Mouse (Mus musculus) midbrain, embryonic 11.5 days (tissue): ENCODE results near the gene Fbp2. TPM values are rescaled to one million over a fixed set of nuclear protein-coding genes. Genes with fewer than 3 reads are reported as not detected.
"Not testable (repeated sequence)": the region's sequence is repeated elsewhere in the genome, so short reads cannot be mapped to it uniquely, and the experiment has no call there.

ENCODE experiments used
- ATAC-seq: fragments of 200-750 bp; cut with Nextera tagmentation; 2 replicates; pipeline ENCODE4 v1.8.0; 2017; ENCODE audit warnings: moderate TSS enrichment, moderate library complexity; ENCODE audit not compliant: low FRiP score
- DNase-seq: peaks from one replicate; pipeline ENCODE4 v3.0.0; 2015; ENCODE audit warnings: low spot score; ENCODE audit errors: missing footprints
- H3K27ac ChIP-seq: fragments of 300-500 bp; sonication (generic); 2 replicates; pipeline ENCODE4 v1.5.1; 2014; ENCODE audit warnings: low read depth, low read length
- H3K27me3 ChIP-seq: fragments of 300-500 bp; sonication (generic); 2 replicates; pipeline ENCODE4 v1.6.1; 2014; ENCODE audit warnings: mild to moderate bottlenecking, low read length, moderate library complexity, mixed read lengths; ENCODE audit not compliant: control insufficient read depth, insufficient read depth
- H3K36me3 ChIP-seq: fragments of 300-500 bp; sonication (generic); 2 replicates; pipeline ENCODE4 v1.6.1; 2014; ENCODE audit warnings: mild to moderate bottlenecking, low read length, moderate library complexity, mixed read lengths; ENCODE audit not compliant: control insufficient read depth, insufficient read depth
- H3K4me1 ChIP-seq: fragments of 300-500 bp; sonication (generic); 2 replicates; pipeline ENCODE4 v1.6.1; 2014; ENCODE audit warnings: low read length; ENCODE audit not compliant: control insufficient read depth, insufficient read depth
- H3K4me2 ChIP-seq: fragments of 300-500 bp; sonication (generic); 2 replicates; pipeline ENCODE4 v1.6.1; 2014; ENCODE audit warnings: mild to moderate bottlenecking, moderate library complexity
- H3K4me3 ChIP-seq: fragments of 300-500 bp; sonication (generic); 2 replicates; pipeline ENCODE4 v1.5.1; 2014; ENCODE audit warnings: low read depth, low read length
- H3K9ac ChIP-seq: fragments of 300-500 bp; sonication (generic); 2 replicates; pipeline ENCODE4 v1.6.1; 2014; ENCODE audit warnings: low read length
- H3K9me3 ChIP-seq: fragments of 300-500 bp; sonication (generic); 2 replicates; pipeline ENCODE4 v1.6.1; 2016; ENCODE audit warnings: low read length; ENCODE audit not compliant: control insufficient read depth
- WGBS: fragments of 180-500 bp; shearing (Covaris S2); extraction: QIAGEN DNeasy Blood & Tissue Kit; methylation state at CpG from one replicate; pipeline ENCODE4 v1.1.7; 2014; 5-methylcytosine and 5-hydroxymethylcytosine counted together
- polyA plus RNA-seq: library from polyadenylated mRNA; unstranded; fragments of >200 nt; fragmentation: Nextera tagmentation; extraction: Ambion mirVana; gene quantifications from 2 replicates; pipeline ENCODE4 v1.2.1, GENCODE M21; 2014

Gene Fbp2
- polyA plus RNA-seq, 1 experiment from 2014 or later: 0.12 TPM

DNA sequence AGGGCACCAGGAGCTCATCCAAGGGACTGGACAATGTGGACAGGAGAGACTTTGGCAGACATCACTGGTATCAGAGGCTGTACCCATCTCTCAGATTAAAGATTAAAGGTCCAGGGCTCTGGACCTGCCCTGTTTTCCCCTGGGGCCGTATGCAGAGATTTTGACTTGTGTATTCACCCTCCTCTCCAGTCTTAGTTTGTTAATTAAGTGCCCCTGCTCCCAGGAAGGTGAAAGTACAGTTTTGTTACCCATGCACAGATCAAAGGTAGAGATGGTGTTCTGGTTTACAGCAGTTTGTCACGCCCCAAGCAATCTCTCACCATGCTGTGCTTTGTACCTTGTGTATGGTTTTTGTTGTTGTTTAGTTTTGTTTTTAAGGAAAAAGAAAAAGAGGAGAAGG, 12.4 kb upstream of the Fbp2 start:
- 89% methylated on average over 2 of the region's 2 CpGs for WGBS
- Histone ChIP-seq H3K36me3 (no peaks in the 10 kb centered on the region), H3K9ac (no peak overlapping the region), H3K27me3 (no peaks in the 10 kb centered on the region), H3K4me3 (no peak overlapping the region), H3K27ac (no peak overlapping the region), H3K9me3 (no peaks in the 10 kb centered on the region), H3K4me2 (no peak overlapping the region), H3K4me1 (no peaks in the 10 kb centered on the region)
- ATAC-seq (no peak), DNase-seq (no peak)

GRCm38 (mm10) chr13:62866817-62867216, 8.6 kb upstream of the Fbp2 start:
- H3K9ac ChIP-seq: no peak overlapping the region
- no peak overlapping the region for H3K4me3 ChIP-seq
- no peaks in the 10 kb centered on the region for H3K27me3 ChIP-seq
- ATAC-seq (no peak), DNase-seq (peak; percentile 41)
- H3K4me2 ChIP-seq: no peak overlapping the region
- H3K36me3 ChIP-seq: no peaks in the 10 kb centered on the region
- no peaks in the 10 kb centered on the region for H3K4me1 ChIP-seq
- no peak overlapping the region for H3K27ac ChIP-seq
- no peaks in the 10 kb centered on the region for H3K9me3 ChIP-seq
- 88% methylated on average over 4 of the region's 4 CpGs for WGBS

- Histone ChIP-seq H3K4me1 (no peaks in the 10 kb centered on the region), H3K9me3 (no peaks in the 10 kb centered on the region), H3K36me3 (no peaks in the 10 kb centered on the region), H3K27me3 (no peaks in the 10 kb centered on the region), H3K4me3 (no peak overlapping the region), H3K4me2 (no peak overlapping the region), H3K9ac (no peak overlapping the region), H3K27ac (no peak overlapping the region)
- ATAC-seq (no peak), DNase-seq (peak; percentile 76)
- 78% methylated on average over 11 of the region's 11 CpGs for WGBS
Measured at GRCm38 (mm10) chr13:62865651-62866315, 7.6 kb upstream of the Fbp2 start.

- Histone ChIP-seq H3K27ac (no peak overlapping the region), H3K4me2 (no peak overlapping the region), H3K9me3 (no peaks in the 10 kb centered on the region), H3K4me3 (no peak overlapping the region), H3K27me3 (no peaks in the 10 kb centered on the region), H3K9ac (no peak overlapping the region), H3K36me3 (no peaks in the 10 kb centered on the region), H3K4me1 (no peaks in the 10 kb centered on the region)
- WGBS: 79% methylated on average over 6 of the region's 6 CpGs
- ATAC-seq: no peak
- DNase-seq: peak; percentile 69
Measured at GRCm38 (mm10) chr13:62863771-62864170, 5.5 kb upstream of the Fbp2 start.

DNA sequence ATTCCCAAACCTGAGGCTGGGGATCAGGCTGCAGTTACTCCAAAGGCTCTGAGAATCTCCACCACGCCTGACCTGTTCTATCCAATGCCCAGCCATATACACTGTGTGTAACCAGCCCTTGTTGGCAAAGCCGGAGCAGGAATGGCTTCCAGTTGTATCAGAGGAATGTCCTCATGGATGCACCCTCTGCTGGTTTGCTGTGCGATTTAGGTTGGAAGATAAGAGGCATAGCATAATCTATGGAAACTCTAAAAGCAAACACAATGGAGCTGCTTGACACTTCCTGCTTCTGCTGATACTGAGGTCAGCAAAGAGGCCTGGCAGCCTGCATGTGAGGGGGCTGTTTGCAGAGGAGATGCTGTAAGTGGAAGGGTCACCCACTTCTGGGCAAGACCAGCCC, 4.7 kb upstream of the Fbp2 start:
- no peaks in the 10 kb centered on the region for H3K9me3 ChIP-seq
- no peak overlapping the region for H3K9ac ChIP-seq
- H3K36me3 ChIP-seq: no peaks in the 10 kb centered on the region
- no peak overlapping the region for H3K4me2 ChIP-seq
- no peaks in the 10 kb centered on the region for H3K4me1 ChIP-seq
- no peaks in the 10 kb centered on the region for H3K27me3 ChIP-seq
- WGBS: 79% methylated on average over 3 of the region's 3 CpGs
- H3K27ac ChIP-seq: no peak overlapping the region
- no peak overlapping the region for H3K4me3 ChIP-seq
- DNase-seq: peak; percentile 57
- ATAC-seq: no peak

GRCm38 (mm10) chr13:62860068-62860467, 1.8 kb upstream of the Fbp2 start:
- H3K4me1 ChIP-seq: no peaks in the 10 kb centered on the region
- 90% methylated on average over 4 of the region's 4 CpGs for WGBS
- H3K9me3 ChIP-seq: no peaks in the 10 kb centered on the region
- H3K27me3 ChIP-seq: no peaks in the 10 kb centered on the region
- H3K4me2 ChIP-seq: no peak overlapping the region
- no peak overlapping the region for H3K4me3 ChIP-seq
- DNase-seq (no peak), ATAC-seq (no peak)
- no peak overlapping the region for H3K9ac ChIP-seq
- no peaks in the 10 kb centered on the region for H3K36me3 ChIP-seq
- H3K27ac ChIP-seq: no peak overlapping the region

GRCm38 (mm10) chr13:62859251-62859650, 1.0 kb upstream of the Fbp2 start:
- H3K9ac ChIP-seq, H3K4me1 ChIP-seq, H3K4me2 ChIP-seq, H3K4me3 ChIP-seq, ATAC-seq, H3K27ac ChIP-seq, H3K36me3 ChIP-seq, H3K27me3 ChIP-seq, H3K9me3 ChIP-seq: not testable (repeated sequence)
- 93% methylated on average over 10 of the region's 10 CpGs for WGBS
- DNase-seq: peak; percentile 14

GRCm38 (mm10) chr13:62856850-62857249, 1.4 kb downstream of the Fbp2 start:
- Histone ChIP-seq H3K27ac (no peak overlapping the region), H3K27me3 (no peaks in the 10 kb centered on the region), H3K9ac (no peak overlapping the region), H3K4me1 (no peaks in the 10 kb centered on the region), H3K9me3 (no peaks in the 10 kb centered on the region), H3K36me3 (no peaks in the 10 kb centered on the region), H3K4me2 (no peak overlapping the region), H3K4me3 (no peak overlapping the region)
- peak; percentile 57 for DNase-seq
- peak; percentile 11; the same call in 1 of the 2 replicates for ATAC-seq
- WGBS: 91% methylated on average over 14 of the region's 14 CpGs

DNA sequence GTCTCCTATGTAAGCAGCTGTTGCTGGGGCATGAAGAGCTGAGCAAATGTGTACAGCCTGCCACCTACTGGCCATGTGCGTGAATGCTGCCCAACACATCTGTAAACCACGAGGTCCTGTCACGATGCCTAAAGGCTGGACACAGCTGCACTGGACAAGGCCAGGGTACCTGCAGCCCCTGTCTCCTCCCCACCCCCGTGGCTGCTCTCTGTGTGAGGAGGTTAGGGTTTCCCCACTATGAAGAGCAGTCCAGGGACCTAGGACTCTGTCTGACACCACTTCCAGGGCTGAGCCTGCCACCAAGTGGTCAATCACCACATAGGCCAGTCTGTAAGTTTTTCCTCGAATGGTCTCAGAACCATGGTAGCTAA, 1.9 kb downstream of the Fbp2 start:
- ATAC-seq: peak; percentile 93
- DNase-seq: peak; percentile 97
- Histone ChIP-seq H3K9me3 (no peaks in the 10 kb centered on the region), H3K4me3 (peak overlapping the region; percentile 21), H3K4me1 (no peaks in the 10 kb centered on the region), H3K9ac (peak overlapping the region; percentile 36; the same call in 1 of the 2 replicates), H3K36me3 (no peaks in the 10 kb centered on the region), H3K27ac (no peak overlapping the region), H3K4me2 (peak overlapping the region; percentile 46), H3K27me3 (no peaks in the 10 kb centered on the region)
- 9% methylated on average over 5 of the region's 5 CpGs for WGBS
